Mouse (Mus musculus) stomach, embryonic 16.5 days (tissue): ENCODE data around the gene Zfp827. TPM values are rescaled to one million over a fixed set of nuclear protein-coding genes. Genes with fewer than 3 reads are reported as not detected.

Experiments used
- ATAC-seq: fragments of 200-750 bp; cut with Nextera tagmentation; 2 replicates; pipeline ENCODE4 v1.8.0; 2017; ENCODE audit warnings: moderate number of reproducible peaks, moderate TSS enrichment; ENCODE audit not compliant: insufficient read depth, low FRiP score
- H3K27ac ChIP-seq: fragments of 300-500 bp; sonication (generic); 2 replicates; pipeline ENCODE4 v1.5.1; 2014; ENCODE audit warnings: low read length
- H3K27me3 ChIP-seq: fragments of 300-500 bp; sonication (generic); 2 replicates; pipeline ENCODE4 v1.6.1; 2014; ENCODE audit warnings: low read length, control low read depth, mixed read lengths; ENCODE audit not compliant: control insufficient read depth, insufficient read depth
- H3K36me3 ChIP-seq: fragments of 300-500 bp; sonication (generic); 2 replicates; pipeline ENCODE4 v1.6.1; 2014; ENCODE audit warnings: low read length; ENCODE audit not compliant: control insufficient read depth, insufficient read depth
- H3K4me1 ChIP-seq: fragments of 300-500 bp; sonication (generic); 2 replicates; pipeline ENCODE4 v1.6.1; 2014; ENCODE audit warnings: low read length, control low read depth, mixed read lengths; ENCODE audit not compliant: control insufficient read depth, insufficient read depth
- H3K4me2 ChIP-seq: fragments of 300-500 bp; sonication (generic); 2 replicates; pipeline ENCODE4 v1.6.1; 2014; ENCODE audit warnings: low read depth, low read length, mixed read lengths
- H3K4me3 ChIP-seq: fragments of 300-500 bp; sonication (generic); replicated peaks from 2 replicates; pipeline ENCODE4 v1.5.1; 2014; ENCODE audit warnings: mild to moderate bottlenecking, low read length
- H3K9ac ChIP-seq: fragments of 300-500 bp; sonication (generic); 2 replicates; pipeline ENCODE4 v1.6.1; 2014; ENCODE audit warnings: low read length
- H3K9me3 ChIP-seq: fragments of 300-500 bp; sonication (generic); replicated peaks from 2 replicates; pipeline ENCODE4 v1.6.1; 2016; ENCODE audit warnings: low read length, control low read depth; ENCODE audit not compliant: control insufficient read depth
- WGBS: fragments of 180-500 bp; shearing (Covaris S2); extraction: QIAGEN DNeasy Blood & Tissue Kit; methylation state at CpG from one replicate; pipeline ENCODE4 v1.1.7; 2014; 5-methylcytosine and 5-hydroxymethylcytosine counted together
- polyA plus RNA-seq: library from polyadenylated mRNA; unstranded; fragments of >200 nt; fragmentation: Nextera tagmentation; extraction: Ambion mirVana; gene quantifications from 2 replicates; pipeline ENCODE4 v1.2.1, GENCODE M21; 2015

Gene Zfp827
- polyA plus RNA-seq, 1 experiment from 2014 or later = 7.8 TPM

DNA sequence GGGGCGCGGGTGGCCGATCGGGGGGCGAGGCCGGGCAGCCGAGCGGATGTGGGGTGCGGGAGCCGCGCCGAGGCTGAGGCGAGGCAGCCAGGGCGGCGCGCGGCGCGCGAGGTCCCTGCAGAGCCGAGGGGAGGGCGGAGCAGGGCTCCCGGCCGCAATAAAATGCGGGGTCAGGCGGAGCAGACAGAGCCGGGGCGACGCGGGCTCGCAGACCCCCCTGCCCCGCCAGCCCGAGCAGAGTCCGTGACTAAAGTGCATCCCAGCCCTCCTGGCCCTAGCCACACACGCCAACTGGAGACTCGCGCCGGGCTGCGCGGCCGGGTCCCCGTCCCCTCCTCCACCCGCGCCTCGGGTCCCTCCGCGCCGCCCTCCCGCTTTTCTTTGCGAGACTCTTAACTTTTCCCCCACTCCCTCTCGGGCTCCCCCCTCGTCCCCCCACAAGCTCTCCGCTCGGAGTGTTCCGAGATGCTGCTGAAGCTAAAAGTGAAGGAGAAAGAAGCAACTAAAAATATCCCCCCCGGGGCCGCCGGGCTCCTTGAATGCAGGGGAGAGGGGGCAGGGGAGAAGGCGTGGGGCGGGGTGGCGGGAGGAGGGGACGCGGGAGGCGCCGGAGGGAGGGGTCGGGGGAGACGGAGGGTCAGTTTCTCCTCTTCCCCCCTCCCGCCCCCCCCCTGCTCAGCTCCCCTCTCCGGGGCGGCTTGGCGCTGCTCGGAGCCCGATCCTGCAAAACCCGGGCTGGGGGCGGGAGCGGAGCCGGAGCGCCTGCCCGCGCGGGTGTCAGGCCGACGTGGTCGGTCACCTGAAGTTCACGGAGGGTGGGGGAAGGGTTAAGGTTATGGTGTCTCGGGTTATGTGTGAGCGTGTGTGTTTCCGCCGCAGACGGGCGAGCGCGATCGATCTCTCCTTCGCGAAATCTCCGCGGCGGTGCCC, 1.4 kb downstream of the Zfp827 start:
- H3K27me3 ChIP-seq = no peaks in the 10 kb centered on the region
- peaks cover 26% of the 10 kb centered on the region for H3K4me1 ChIP-seq
- ATAC-seq = peak; percentile 80
- H3K36me3 ChIP-seq = no peaks in the 10 kb centered on the region
- under 1% methylated on average over 93 of the region's 99 CpGs for WGBS
- no peaks in the 10 kb centered on the region for H3K9me3 ChIP-seq
- H3K27ac ChIP-seq = peak overlapping the region; percentile 100
- H3K4me3 ChIP-seq = peak overlapping the region; percentile 63
- H3K4me2 ChIP-seq = peak overlapping the region; percentile 63
- peak overlapping the region; percentile 100 for H3K9ac ChIP-seq

GRCm38 (mm10) chr8:79030326-79031265, 2.4 kb downstream of the Zfp827 start:
- Histone ChIP-seq H3K4me2 (peak overlapping the region; percentile 63), H3K27ac (peak overlapping the region; percentile 100), H3K27me3 (no peaks in the 10 kb centered on the region), H3K36me3 (no peaks in the 10 kb centered on the region), H3K4me3 (peak overlapping the region; percentile 63), H3K9me3 (no peaks in the 10 kb centered on the region), H3K9ac (peak overlapping the region; percentile 100), H3K4me1 (peaks cover 26% of the 10 kb centered on the region)
- peak; percentile 8 for ATAC-seq
- WGBS = under 1% methylated on average over 53 of the region's 62 CpGs

DNA sequence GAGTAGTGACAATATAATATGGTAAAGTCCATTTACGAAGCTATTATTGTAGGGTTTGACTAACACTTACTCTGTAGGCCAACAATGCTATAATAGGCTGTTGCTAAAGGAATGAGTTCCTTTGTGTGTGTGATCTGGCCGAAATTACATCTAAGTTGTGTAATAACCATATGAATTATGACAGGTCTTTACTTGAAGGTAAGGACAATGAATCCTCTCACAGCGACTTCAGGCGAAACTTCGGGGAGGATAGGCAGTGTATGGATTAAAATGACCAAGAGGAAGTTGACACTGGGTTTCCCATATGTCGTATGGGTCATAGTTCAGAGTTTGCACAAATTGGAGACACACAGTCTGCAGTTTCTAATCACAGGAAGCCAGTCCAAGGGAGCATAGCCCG, 9.3 kb downstream of the Zfp827 start:
- Histone ChIP-seq H3K9ac (no peak overlapping the region), H3K36me3 (no peaks in the 10 kb centered on the region), H3K4me2 (no peak overlapping the region), H3K4me1 (peaks cover 11% of the 10 kb centered on the region), H3K27me3 (no peaks in the 10 kb centered on the region), H3K27ac (no peak overlapping the region), H3K9me3 (no peaks in the 10 kb centered on the region), H3K4me3 (no peak overlapping the region)
- 58% methylated on average over 7 of the region's 7 CpGs for WGBS
- ATAC-seq = no peak

- Histone ChIP-seq H3K27ac (no peak overlapping the region), H3K4me2 (no peak overlapping the region), H3K36me3 (no peaks in the 10 kb centered on the region), H3K9me3 (no peaks in the 10 kb centered on the region), H3K27me3 (no peaks in the 10 kb centered on the region), H3K4me3 (no peak overlapping the region), H3K9ac (no peak overlapping the region), H3K4me1 (peaks cover 6% of the 10 kb centered on the region)
- ATAC-seq = no peak
- 92% methylated on average over 7 of the region's 7 CpGs for WGBS
Measured at GRCm38 (mm10) chr8:79037991-79038390, 9.8 kb downstream of the Zfp827 start.

DNA sequence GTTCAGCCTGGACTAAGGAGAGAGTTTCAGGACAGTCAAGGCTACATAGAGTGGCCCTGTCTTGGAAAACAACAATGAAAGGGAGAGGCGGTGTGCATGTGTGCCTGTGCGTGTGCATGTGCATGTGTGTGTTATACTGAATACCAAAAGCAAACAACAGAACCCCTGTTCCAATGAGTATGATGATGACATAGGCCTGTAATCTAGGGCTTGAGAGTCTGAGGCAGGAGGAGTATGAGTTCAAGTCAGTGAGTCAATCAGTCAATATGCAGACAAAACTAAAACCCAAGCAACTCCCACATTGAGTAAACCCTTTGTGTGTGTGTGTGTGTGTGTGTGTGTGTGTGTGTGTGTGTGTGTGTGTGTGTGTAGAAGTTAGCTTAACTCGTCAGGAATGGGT, 13.2 kb downstream of the Zfp827 start:
- ATAC-seq = no peak
- Histone ChIP-seq H3K27ac (no peak overlapping the region), H3K9me3 (no peaks in the 10 kb centered on the region), H3K27me3 (no peaks in the 10 kb centered on the region), H3K4me3 (no peak overlapping the region), H3K4me1 (no peaks in the 10 kb centered on the region), H3K4me2 (no peak overlapping the region), H3K9ac (no peak overlapping the region), H3K36me3 (no peaks in the 10 kb centered on the region)
- 84% methylated on average over 3 of the region's 3 CpGs for WGBS

DNA sequence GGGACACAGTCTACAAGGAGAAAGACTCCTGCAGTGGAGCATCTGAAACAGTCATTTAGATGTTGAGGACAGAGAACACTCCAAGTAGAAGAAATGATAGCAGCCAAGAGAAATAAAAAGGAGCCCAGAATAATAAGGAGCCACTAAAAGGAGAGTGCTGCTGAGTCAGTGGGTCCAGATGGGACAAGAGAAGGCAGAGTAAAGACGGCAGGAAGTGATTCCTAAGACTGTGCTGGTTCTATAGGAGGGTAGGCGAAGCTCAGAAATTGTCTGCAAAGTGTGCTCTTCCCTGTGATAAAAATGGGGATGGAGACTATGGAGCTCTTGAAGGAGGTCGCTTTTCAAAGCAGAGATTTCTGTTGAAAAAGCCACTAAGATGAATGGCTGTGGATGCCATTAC, 14.0 kb downstream of the Zfp827 start:
- Histone ChIP-seq H3K9ac (no peak overlapping the region), H3K4me2 (no peak overlapping the region), H3K4me1 (no peaks in the 10 kb centered on the region), H3K36me3 (no peaks in the 10 kb centered on the region), H3K27me3 (no peaks in the 10 kb centered on the region), H3K4me3 (no peak overlapping the region), H3K9me3 (no peaks in the 10 kb centered on the region), H3K27ac (no peak overlapping the region)
- 64% methylated on average over 3 of the region's 3 CpGs for WGBS
- ATAC-seq = no peak

GRCm38 (mm10) chr8:79044673-79045072, 16.4 kb downstream of the Zfp827 start:
- Histone ChIP-seq H3K36me3 (no peaks in the 10 kb centered on the region), H3K27ac (no peak overlapping the region), H3K4me2 (no peak overlapping the region), H3K4me1 (no peaks in the 10 kb centered on the region), H3K27me3 (no peaks in the 10 kb centered on the region), H3K4me3 (no peak overlapping the region), H3K9ac (no peak overlapping the region), H3K9me3 (no peaks in the 10 kb centered on the region)
- WGBS = 87% methylated on average over 5 of the region's 5 CpGs
- no peak for ATAC-seq

- Histone ChIP-seq H3K4me1 (no peaks in the 10 kb centered on the region), H3K27me3 (no peaks in the 10 kb centered on the region), H3K9me3 (no peaks in the 10 kb centered on the region), H3K9ac (no peak overlapping the region), H3K4me3 (no peak overlapping the region), H3K36me3 (no peaks in the 10 kb centered on the region), H3K4me2 (no peak overlapping the region), H3K27ac (no peak overlapping the region)
- 88% methylated on average over 4 of the region's 4 CpGs for WGBS
- ATAC-seq = no peak
Measured at GRCm38 (mm10) chr8:79046659-79047058, 18.4 kb downstream of the Zfp827 start.
